Mouse (Mus musculus) neural tube, embryonic 10.5 days (tissue): ENCODE data around the gene Kif1a.
A peak's percentile ranks its signal among the peaks of the same experiment; 100 is the strongest.

ENCODE experiments used
- DNase-seq: peaks from one replicate; pipeline ENCODE4 v3.0.0-alpha.2; 2017; ENCODE audit warnings: low spot score; ENCODE audit errors: extremely low spot score

Kif1a gene

GRCm38 (mm10) chr1:93026600-93026999 lies 75.2 kb downstream of the Kif1a start:
- DNase-seq, result no peak

- no peak for DNase-seq
Measured at GRCm38 (mm10) chr1:93020602-93021001, 81.1 kb downstream of the Kif1a start.

DNA sequence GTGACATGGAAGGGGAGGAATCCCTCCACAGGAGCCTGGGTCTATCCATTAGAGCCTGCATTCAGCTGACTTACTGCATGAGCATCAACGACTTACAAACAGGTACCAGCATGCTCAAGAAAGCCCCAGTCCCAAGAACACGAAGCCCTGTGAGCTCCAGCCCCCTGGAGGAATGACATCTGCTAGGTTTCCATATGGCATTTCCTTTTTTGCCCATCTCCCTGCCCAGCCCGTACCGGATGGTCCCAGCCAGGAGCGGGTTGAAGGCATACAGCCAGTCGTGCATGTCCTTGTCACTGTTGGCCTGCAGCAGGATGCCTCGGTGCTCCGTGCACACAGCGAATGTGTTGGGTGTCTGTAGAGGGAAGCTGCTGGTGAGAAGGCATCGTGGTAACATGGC lies 83.0 kb downstream of the Kif1a start:
- DNase-seq, result no peak

DNA sequence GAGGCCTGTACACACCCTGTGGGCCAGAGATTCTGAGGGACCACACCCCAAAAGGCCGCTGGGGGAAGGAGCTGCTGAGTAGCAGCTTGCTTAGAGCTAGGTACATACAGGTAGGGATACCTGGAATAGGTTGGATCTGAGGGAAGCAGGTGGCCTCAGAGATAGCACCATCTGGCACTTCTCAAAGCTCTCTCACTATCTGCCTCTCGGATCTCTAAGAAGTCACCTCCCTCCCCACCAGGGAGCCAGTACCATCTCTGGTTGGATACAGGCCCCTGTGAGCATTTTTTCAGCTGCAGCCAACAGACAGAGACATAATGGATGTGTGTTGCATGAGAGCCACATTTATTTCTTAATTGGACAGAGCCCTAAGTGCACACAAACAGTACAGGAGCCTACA lies 86.6 kb downstream of the Kif1a start:
- DNase-seq, result no peak

- peak; percentile 78 for DNase-seq
Measured at GRCm38 (mm10) chr1:93014460-93014859, 87.3 kb downstream of the Kif1a start.

GRCm38 (mm10) chr1:93013367-93013766 lies 88.4 kb downstream of the Kif1a start:
- no peak for DNase-seq

- no peak for DNase-seq
Measured at GRCm38 (mm10) chr1:93012103-93012585, 89.6 kb downstream of the Kif1a start.

DNA sequence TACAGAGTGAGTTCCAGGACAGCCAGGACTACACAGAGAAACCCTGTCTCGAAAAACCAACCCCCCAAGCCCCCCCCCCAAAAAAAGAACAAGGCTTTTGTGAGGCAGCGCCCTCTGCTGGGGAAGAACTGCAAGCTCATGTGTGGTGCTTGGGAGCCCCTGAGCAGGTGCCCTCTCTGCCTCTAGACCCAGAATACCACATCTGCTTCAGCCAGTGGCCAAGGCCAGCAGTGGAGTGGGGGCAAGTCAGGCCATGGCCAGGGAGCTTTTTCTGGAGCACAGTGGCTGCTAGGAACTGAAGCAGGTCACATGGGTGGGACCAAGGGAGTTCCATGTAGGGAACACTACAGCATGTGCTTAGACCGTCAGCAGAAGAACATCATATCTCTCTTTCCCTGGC lies 91.0 kb downstream of the Kif1a start:
- peak; percentile 51 for DNase-seq

DNA sequence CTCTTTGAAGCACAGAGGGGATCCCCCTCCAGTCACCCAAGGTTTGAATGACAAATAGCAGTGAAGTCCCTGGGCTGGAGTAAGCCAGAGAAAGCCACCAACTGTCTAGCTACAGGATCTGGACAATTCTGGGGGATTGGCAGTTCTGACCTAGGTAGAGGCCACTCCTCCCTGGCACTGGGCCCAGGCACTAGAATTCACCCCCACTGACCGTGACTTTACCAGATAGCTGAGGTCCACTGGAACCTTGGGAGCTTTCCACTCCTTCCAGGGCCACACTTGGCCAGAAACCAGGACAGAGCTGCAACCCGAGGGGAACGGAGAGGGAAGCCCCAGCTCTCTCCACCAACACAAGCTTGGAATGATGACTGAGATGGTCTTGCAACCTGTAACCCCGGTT lies 92.6 kb downstream of the Kif1a start:
- no peak for DNase-seq

GRCm38 (mm10) chr1:93006061-93006460 lies 95.7 kb downstream of the Kif1a start, which contains the start of gene Aqp12:
Aqp12 (plus strand) TSS chr1:93006334.
- DNase-seq, result no peak

DNA sequence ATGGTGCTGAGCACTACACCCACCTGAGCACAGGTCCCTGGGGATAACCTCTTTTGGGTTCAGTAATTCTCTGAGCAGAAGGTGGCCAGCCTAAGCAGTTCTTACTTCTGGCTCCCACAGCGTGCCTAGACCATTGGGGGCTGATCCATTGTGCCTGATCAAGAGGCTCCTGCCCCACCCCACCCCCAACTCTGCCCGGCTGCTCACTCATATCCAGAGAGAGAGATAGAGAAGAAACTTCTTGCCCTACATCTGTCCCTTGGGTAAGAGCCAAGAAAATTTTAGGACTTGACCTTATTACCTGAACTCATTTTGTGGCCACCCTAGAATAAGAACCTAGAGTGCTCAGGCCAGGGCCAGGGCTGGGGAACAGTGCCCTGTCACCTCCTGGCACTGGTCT lies 108.9 kb downstream of the Kif1a start:
- no peak for DNase-seq

DNA sequence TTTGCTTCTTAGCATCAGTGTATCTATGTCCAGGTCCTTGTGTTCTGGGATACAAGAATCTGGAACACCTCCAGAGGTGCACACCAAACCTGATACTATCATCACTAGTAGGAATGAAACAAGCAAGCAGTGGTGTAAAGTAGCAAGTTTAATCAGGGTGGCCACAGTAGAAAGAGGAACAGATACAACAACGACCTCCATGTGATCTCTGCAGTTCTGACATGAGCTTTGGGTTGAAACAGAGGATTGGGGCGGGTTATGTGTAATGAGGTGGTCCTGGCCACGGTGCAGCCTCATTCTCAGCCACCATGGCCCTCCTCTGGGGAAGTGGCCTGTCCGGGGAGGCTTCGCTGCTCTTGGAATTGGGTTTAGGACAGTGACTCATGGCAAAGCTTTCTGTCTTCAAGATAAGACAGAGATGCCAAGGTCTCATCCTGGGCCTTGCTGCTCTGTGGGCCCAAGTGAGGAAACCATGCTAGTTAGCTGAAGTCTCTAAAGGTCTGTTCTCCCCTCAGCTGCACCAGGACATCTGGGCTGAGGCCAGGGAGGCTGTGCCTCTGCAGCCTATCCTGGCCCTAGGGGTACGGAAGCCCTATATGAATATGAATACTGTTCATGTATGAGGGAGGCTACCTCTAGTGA lies 109.4 kb downstream of the Kif1a start:
- no peak for DNase-seq

DNA sequence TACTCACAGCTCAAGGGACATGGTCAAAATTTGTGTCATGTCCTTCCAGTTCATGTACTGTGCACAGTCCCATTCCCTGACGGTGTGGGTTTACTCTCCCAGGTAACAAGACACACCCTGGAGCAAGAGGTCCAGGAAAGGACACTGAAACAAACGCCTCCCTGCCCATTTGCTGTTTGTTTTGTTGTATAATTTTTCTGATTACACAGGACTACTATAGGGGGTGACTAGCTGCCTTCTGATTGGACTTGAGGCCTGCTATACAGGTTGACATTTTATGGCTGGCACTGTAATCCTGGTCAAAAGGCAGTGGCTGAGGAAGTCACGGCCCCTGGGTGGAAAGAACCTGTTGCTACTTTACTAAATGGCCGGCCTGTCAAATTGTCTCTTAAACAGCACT lies 111.9 kb downstream of the Kif1a start:
- no peak for DNase-seq

- no peak for DNase-seq
Measured at GRCm38 (mm10) chr1:92988894-92989293, 112.9 kb downstream of the Kif1a start.

- DNase-seq, result no peak
Measured at GRCm38 (mm10) chr1:92984999-92985398, 116.8 kb downstream of the Kif1a start.

GRCm38 (mm10) chr1:92982931-92983605 lies 118.7 kb downstream of the Kif1a start:
- DNase-seq, result no peak

GRCm38 (mm10) chr1:92981056-92981845 lies 120.5 kb downstream of the Kif1a start:
- no peak for DNase-seq

DNA sequence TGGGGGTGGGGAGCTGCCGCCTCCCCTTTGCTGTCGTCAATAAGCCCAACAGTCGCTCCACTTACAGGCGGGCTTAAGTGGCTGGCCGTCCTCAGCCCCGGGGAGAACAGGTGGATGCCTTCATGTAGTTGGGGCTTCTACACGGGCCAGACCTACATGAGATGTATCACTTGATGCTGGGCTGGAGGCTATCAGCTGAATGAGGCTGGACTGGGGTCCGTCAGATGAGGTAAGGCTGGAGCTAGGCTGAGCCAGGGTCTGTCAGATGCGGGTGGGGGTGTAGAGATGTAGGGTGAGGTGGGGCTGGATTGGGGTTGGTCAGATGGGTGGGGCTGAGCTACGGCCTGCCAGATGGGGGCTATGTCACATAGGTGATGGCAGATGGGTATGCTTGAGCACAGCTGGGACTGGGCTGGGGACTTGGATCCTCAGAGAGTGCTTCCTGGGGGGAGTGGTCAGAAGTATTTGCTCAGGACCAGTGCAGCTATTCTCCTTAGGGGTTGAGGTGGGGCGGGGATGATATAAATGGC lies 122.6 kb downstream of the Kif1a start:
- no peak for DNase-seq

DNA sequence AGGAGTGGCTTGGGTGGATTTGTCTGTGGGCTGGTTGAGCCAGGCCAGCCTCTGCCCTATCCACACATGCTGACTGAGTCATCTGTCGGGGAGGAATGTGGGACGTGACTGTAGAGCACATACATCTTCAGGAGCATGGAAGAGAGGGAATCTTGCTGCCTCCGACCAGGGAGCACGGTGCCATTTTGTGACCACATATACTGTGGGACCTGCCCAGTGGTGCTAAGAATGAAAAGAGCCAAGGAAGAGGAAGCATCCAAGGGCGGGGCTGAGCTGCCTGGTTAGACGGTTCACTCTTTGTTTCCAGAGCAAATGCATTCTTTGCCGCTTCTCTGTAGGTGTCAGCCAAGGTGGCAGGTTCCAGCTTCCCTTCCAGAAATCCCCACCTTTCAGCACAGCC lies 123.1 kb downstream of the Kif1a start:
- no peak for DNase-seq

- no peak for DNase-seq
Measured at GRCm38 (mm10) chr1:92976141-92976566, 125.6 kb downstream of the Kif1a start.

- DNase-seq, result no peak
Measured at GRCm38 (mm10) chr1:92972854-92973253, 128.9 kb downstream of the Kif1a start.
